Mouse (Mus musculus): ENCODE measurements around the gene B4galnt4. TPM values are rescaled to one million over a fixed set of nuclear protein-coding genes. Genes with fewer than 3 reads are reported as not detected.

The B4galnt4 gene
- polyA plus RNA-seq, 1 experiment from 2014 or later = not detected

DNA sequence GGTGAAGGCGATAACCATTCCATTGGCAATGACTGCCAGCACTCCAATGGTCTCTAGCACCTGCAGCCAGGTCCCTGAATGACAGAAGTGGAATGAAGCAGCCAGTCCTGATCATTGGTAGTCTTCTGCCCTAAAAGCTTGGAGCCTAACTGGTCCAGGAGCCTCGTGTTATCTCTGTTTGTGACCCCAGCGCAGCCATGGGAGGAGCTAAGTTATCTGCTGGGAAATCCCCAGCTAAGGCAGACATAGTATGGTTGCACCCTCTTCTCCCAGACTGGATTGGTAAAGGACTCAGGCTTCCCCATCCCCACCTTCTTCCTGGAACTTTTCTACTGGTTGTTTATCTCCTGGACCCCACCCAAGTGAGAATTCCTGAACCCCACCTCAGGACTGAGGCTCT is 42.3 kb downstream of the B4galnt4 start:
- WGBS (ENCODE audit: missing documents) = 78% methylated on average over 3 of the region's 3 CpGs
- Histone ChIP-seq H3K27ac (no peak overlapping the region), H3K36me3 (ENCODE audit: inconsistent target) (no peaks in the 10 kb centered on the region), H3K79me2 (ENCODE audit: inconsistent target) (no peaks in the 10 kb centered on the region), H3K4me3 (ENCODE audit: inconsistent target) (no peak overlapping the region)

GRCm38 (mm10) chr7:141115874-141116273 is 55.0 kb downstream of the B4galnt4 start:
- no peak overlapping the region for H3K4me3 ChIP-seq (ENCODE audit: inconsistent target)
- 96% methylated on average over 9 of the region's 9 CpGs for WGBS (ENCODE audit: missing documents)
- H3K27ac ChIP-seq = no peak overlapping the region
- H3K79me2 ChIP-seq (ENCODE audit: inconsistent target) = no peaks in the 10 kb centered on the region
- H3K36me3 ChIP-seq (ENCODE audit: inconsistent target) = no peaks in the 10 kb centered on the region

DNA sequence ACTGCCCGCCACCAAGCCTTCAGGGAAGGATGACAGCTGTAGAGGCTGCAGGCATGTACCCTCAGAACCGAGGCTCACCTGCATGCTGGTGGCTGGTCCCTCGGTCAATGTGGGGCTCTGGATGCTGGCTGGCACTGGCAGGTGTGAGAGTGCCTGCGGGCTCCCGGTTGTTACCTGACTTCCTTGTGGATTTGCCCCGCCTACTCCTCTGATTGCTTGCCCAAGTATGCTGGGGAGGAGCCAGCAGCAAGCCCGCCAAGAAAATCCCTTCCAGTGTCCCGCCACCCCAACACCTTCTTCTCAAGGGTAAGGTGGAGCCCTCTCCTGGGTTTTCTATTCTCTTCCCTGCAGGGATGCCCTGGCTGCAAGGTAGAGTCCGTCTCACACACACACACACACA is 56.7 kb downstream of the B4galnt4 start, which contains the start of gene Ano9:
Gene Ano9, minus strand, starts transcription at position 171 of the 400 bp plus-strand sequence.
- Histone ChIP-seq H3K27ac (no peak within 1 kb of the TSS), H3K79me2 (ENCODE audit: inconsistent target) (no peaks in the 10 kb centered on the region), H3K36me3 (ENCODE audit: inconsistent target) (no peaks in the 10 kb centered on the region), H3K4me3 (ENCODE audit: inconsistent target) (no peak within 1 kb of the TSS)
- WGBS (ENCODE audit: missing documents) = 84% methylated on average over 8 of the region's 9 CpGs

DNA sequence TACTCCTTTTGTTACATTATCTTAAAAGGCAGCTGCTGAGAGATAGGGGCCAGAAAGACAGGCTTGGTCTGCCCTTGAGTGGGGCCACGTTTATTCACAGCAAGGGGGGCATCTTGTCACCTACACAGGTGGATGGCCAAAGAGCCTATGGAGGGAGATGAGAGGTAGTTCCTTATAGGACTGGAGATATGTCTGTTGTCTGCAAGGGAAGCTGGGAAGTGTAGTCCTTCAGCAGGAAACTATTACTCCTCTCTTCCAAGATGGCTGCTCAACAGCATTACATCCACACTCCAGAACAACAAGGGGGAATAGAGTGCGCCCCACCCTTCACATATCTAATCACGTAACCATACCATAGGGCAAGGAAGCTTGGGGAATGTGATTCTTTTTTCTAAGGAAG is 58.6 kb downstream of the B4galnt4 start:
- no peak overlapping the region for H3K27ac ChIP-seq
- no peaks in the 10 kb centered on the region for H3K79me2 ChIP-seq (ENCODE audit: inconsistent target)
- H3K36me3 ChIP-seq (ENCODE audit: inconsistent target) = no peaks in the 10 kb centered on the region
- H3K4me3 ChIP-seq (ENCODE audit: inconsistent target) = no peak overlapping the region
- 97% methylated on average over 3 of the region's 3 CpGs for WGBS (ENCODE audit: missing documents)

- Histone ChIP-seq H3K79me2 (ENCODE audit: inconsistent target) (no peaks in the 10 kb centered on the region), H3K4me3 (ENCODE audit: inconsistent target) (no peak overlapping the region), H3K27ac (no peak overlapping the region), H3K36me3 (ENCODE audit: inconsistent target) (no peaks in the 10 kb centered on the region)
- WGBS (ENCODE audit: missing documents) = 81% methylated on average over 3 of the region's 3 CpGs
These were observed 59.7 kb downstream of the B4galnt4 start for GRCm38 (mm10) chr7:141120605-141121004.

- Histone ChIP-seq H3K79me2 (ENCODE audit: inconsistent target) (no peaks in the 10 kb centered on the region), H3K27ac (no peak overlapping the region), H3K4me3 (ENCODE audit: inconsistent target) (no peak overlapping the region), H3K36me3 (ENCODE audit: inconsistent target) (no peaks in the 10 kb centered on the region)
- 85% methylated on average over 5 of the region's 5 CpGs for WGBS (ENCODE audit: missing documents)
These were observed 60.2 kb downstream of the B4galnt4 start for GRCm38 (mm10) chr7:141121051-141121531.

Other genes starting within 250 kb of the B4galnt4 start
- 0.17 to 0.31 TPM (median 0.19 TPM) in 3 replicates for gene Zfp941, start 238.9 kb upstream of the B4galnt4 start, polyA plus RNA-seq (2018)
- not detected in 3 replicates for gene Urah, start 226.1 kb upstream of the B4galnt4 start, polyA plus RNA-seq (2018)
- not detected in 3 replicates for gene Scgb1c1, start 215.6 kb upstream of the B4galnt4 start, polyA plus RNA-seq (2018)
- not detected in 3 replicates for gene Odf3, start 213.3 kb upstream of the B4galnt4 start, polyA plus RNA-seq (2018)
- not detected in 3 replicates for gene Gm45785, start 204.8 kb upstream of the B4galnt4 start, polyA plus RNA-seq (2018)
- 18.7 to 48.4 TPM (median 41.3 TPM) in 3 replicates for gene Ric8a, start 204.1 kb upstream of the B4galnt4 start, polyA plus RNA-seq (2018)
- gene Bet1l, start 203.5 kb upstream of the B4galnt4 start, polyA plus RNA-seq (2018) = 8.0 to 19.0 TPM (median 14.4 TPM) in 3 replicates
- 77.6 to 104 TPM (median 78.6 TPM) in 3 replicates for gene Psmd13, start 179.1 kb upstream of the B4galnt4 start, polyA plus RNA-seq (2018)
- 4.8 to 16.9 TPM (median 7.6 TPM) in 3 replicates for gene Sirt3, start 178.8 kb upstream of the B4galnt4 start, polyA plus RNA-seq (2018)
- gene Cox8b, start 160.7 kb upstream of the B4galnt4 start, polyA plus RNA-seq (2018) = not detected in 3 replicates
- gene Nlrp6, start 140.2 kb upstream of the B4galnt4 start, polyA plus RNA-seq (2018) = not detected in 3 replicates
- gene Pgghg, start 119.7 kb upstream of the B4galnt4 start, polyA plus RNA-seq (2018) = 6.3 to 9.2 TPM (median 7.2 TPM) in 3 replicates
- 0.30 to 1.0 TPM in 2 of 3 replicates, not detected in the other for gene Ifitm5, start 110.8 kb upstream of the B4galnt4 start, polyA plus RNA-seq (2018)
- gene Gm45717, start 105.2 kb upstream of the B4galnt4 start, polyA plus RNA-seq (2018) = 0.87 TPM in 1 of 3 replicates, not detected in the others
- gene Ifitm2, start 105.1 kb upstream of the B4galnt4 start, polyA plus RNA-seq (2018) = 471 to 1,093 TPM (median 749 TPM) in 3 replicates
- gene Ifitm1, start 93.9 kb upstream of the B4galnt4 start, polyA plus RNA-seq (2018) = 4.7 to 18.2 TPM (median 4.8 TPM) in 3 replicates
- gene Ifitm3, start 50.3 kb upstream of the B4galnt4 start, polyA plus RNA-seq (2018) = 596 to 2,531 TPM (median 1,114 TPM) in 3 replicates
- 4.1 to 21.4 TPM (median 7.4 TPM) in 3 replicates for gene Ifitm6, start 43.2 kb upstream of the B4galnt4 start, polyA plus RNA-seq (2018)
- not detected in 3 replicates for gene Gm17387, start 32.0 kb upstream of the B4galnt4 start, polyA plus RNA-seq (2018)
- gene Pkp3, start 17.1 kb downstream of the B4galnt4 start, polyA plus RNA-seq (2018) = not detected in 3 replicates
- gene Sigirr, start 39.5 kb downstream of the B4galnt4 start, polyA plus RNA-seq (2018) = 0.50 to 2.0 TPM (median 0.58 TPM) in 3 replicates
- not detected in 3 replicates for gene Ano9, start 56.7 kb downstream of the B4galnt4 start, polyA plus RNA-seq (2018)
- gene Ptdss2, start 61.3 kb downstream of the B4galnt4 start, polyA plus RNA-seq (2018) = 12.0 to 19.0 TPM (median 15.6 TPM) in 3 replicates
- gene Rnh1, start 111.8 kb downstream of the B4galnt4 start, polyA plus RNA-seq (2018) = 93.2 to 290 TPM (median 289 TPM) in 3 replicates
- gene Hras, start 132.9 kb downstream of the B4galnt4 start, polyA plus RNA-seq (2018) = 31.1 to 73.7 TPM (median 35.0 TPM) in 3 replicates
- gene Lrrc56, start 133.1 kb downstream of the B4galnt4 start, polyA plus RNA-seq (2018) = 1.2 to 3.9 TPM (median 2.3 TPM) in 3 replicates
- not detected in 3 replicates for gene Lmntd2, start 153.0 kb downstream of the B4galnt4 start, polyA plus RNA-seq (2018)
- gene Rassf7, start 154.8 kb downstream of the B4galnt4 start, polyA plus RNA-seq (2018) = 0.60 to 3.0 TPM (median 2.4 TPM) in 3 replicates
- 36.7 to 44.4 TPM (median 42.6 TPM) in 3 replicates for gene Phrf1, start 167.7 kb downstream of the B4galnt4 start, polyA plus RNA-seq (2018)
- 119 to 344 TPM (median 190 TPM) in 3 replicates for gene Irf7, start 205.4 kb downstream of the B4galnt4 start, polyA plus RNA-seq (2018)
- gene Cdhr5, start 215.7 kb downstream of the B4galnt4 start, polyA plus RNA-seq (2018) = not detected in 3 replicates
- not detected in 3 replicates for gene Sct, start 218.0 kb downstream of the B4galnt4 start, polyA plus RNA-seq (2018)
- 0.09 TPM in 1 of 3 replicates, not detected in the others for gene Drd4, start 230.9 kb downstream of the B4galnt4 start, polyA plus RNA-seq (2018)

Data from macrophage (primary cell).